Mouse (Mus musculus) spleen, adult 2 months (tissue): Measurements from ENCODE around the gene Epdr1. TPM values are rescaled to one million over a fixed set of nuclear protein-coding genes. Genes with fewer than 3 reads are reported as not detected.

Experiments used
- DNase-seq, 2 experiments: peaks; one replicate each; pipeline versions ENCODE4 v3.0.0 to v3.0.0-alpha.2; 2012 to 2021; ENCODE audit warnings: low spot score in 2 of 2, low read depth in 1 of 2
- H3K27ac ChIP-seq: fragments of 200-500 bp; 2 replicates; pipeline ENCODE4 v1.5.1; 2012; ENCODE audit warnings: low read length, inconsistent platforms; ENCODE audit not compliant: insufficient read depth
- H3K27me3 ChIP-seq: fragments of 200-500 bp; 2 replicates; pipeline ENCODE4 v1.6.1; 2012; ENCODE audit warnings: mild to moderate bottlenecking, moderate library complexity, low read length, inconsistent platforms; ENCODE audit not compliant: control insufficient read depth, insufficient read depth
- H3K36me3 ChIP-seq: fragments of 200-500 bp; 2 replicates; pipeline ENCODE4 v1.6.1; 2012; ENCODE audit warnings: mild to moderate bottlenecking, low read length, inconsistent platforms; ENCODE audit not compliant: control insufficient read depth, insufficient read depth
- H3K4me1 ChIP-seq: fragments of 200-500 bp; 2 replicates; pipeline ENCODE4 v1.6.1; 2011; ENCODE audit warnings: inconsistent platforms; ENCODE audit not compliant: control insufficient read depth, insufficient read depth, insufficient read length
- H3K4me3 ChIP-seq: fragments of 200-500 bp; 2 replicates; pipeline ENCODE4 v1.5.1; 2011; ENCODE audit warnings: mild to moderate bottlenecking, inconsistent platforms; ENCODE audit not compliant: insufficient read depth, insufficient read length; ENCODE audit errors: extremely low read depth
- CTCF ChIP-seq: fragments of 200-500 bp; IDR thresholded peaks from 2 replicates; pipeline ENCODE4 v1.5.1; 2011; ENCODE audit warnings: mild to moderate bottlenecking, inconsistent platforms; ENCODE audit not compliant: insufficient read depth, insufficient read length, insufficient replicate concordance; ENCODE audit errors: extremely low read depth
- POLR2A ChIP-seq: fragments of 200-500 bp; IDR thresholded peaks from 2 replicates; pipeline ENCODE4 v1.6.1; 2011; ENCODE audit warnings: low read depth, low read length, inconsistent platforms
- WGBS: fragments of 180-500 bp; shearing (Covaris S2); methylation state at CpG from one replicate; pipeline ENCODE4 v1.1.7; 2018; 5-methylcytosine and 5-hydroxymethylcytosine counted together
- polyA plus RNA-seq: library from polyadenylated mRNA; depleted of rRNA; stranded (reverse); fragments of >200 nt; gene quantifications from 2 replicates; pipeline ENCODE4 v1.2.3, GENCODE M21; 2012

Epdr1 gene
- polyA plus RNA-seq, 1 experiment, result 6.5 TPM

DNA sequence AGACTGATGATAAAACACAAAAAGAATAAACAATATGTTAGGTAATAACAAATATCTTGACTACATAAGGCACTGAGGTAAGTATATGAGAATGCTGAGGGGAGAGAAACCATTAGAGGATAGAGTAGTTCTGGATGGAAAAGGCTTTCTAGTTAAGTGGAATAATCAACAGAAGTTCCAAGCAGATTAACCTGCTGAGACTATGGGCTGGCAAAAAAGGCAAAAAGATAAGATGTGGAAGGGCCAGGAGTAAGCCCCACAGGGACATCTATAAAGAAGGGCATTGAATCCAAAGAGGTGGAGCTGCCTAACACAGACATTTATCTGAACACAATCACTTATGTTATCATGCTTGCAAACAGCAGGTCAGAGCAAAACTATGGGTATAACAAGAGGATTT, 11.6 kb downstream of the Epdr1 start:
- no peak for TF ChIP-seq CTCF
- TF ChIP-seq POLR2A, result no peak
- H3K4me3 ChIP-seq, result no peak overlapping the region
- H3K27me3 ChIP-seq, result no peaks in the 10 kb centered on the region
- H3K36me3 ChIP-seq, result no peaks in the 10 kb centered on the region
- no peaks in the 10 kb centered on the region for H3K4me1 ChIP-seq
- no peak overlapping the region for H3K27ac ChIP-seq
- DNase-seq, result no peak

DNA sequence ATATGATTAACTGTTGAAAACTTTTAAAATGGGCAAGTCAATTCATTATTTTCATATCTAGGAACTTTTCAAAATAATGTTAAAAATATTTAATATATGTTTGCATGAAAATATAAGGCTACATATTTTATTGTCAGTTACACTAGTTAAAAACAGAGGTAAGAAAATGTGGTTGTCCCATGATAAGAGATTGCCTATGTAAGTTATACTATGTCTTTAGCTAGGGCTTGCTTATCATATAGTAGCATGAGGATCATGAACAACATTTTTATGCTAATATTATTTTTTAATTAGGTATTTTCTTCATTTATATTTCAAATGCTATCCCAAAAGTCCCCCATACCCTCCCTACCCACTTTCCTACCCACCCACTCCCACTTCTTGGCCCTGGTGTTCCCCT, 14.8 kb downstream of the Epdr1 start:
- TF ChIP-seq POLR2A (no peak), CTCF (no peak)
- H3K4me3 ChIP-seq, result no peak overlapping the region
- H3K27ac ChIP-seq, result no peak overlapping the region
- H3K4me1 ChIP-seq, result no peaks in the 10 kb centered on the region
- H3K36me3 ChIP-seq, result no peaks in the 10 kb centered on the region
- no peak for DNase-seq
- no peaks in the 10 kb centered on the region for H3K27me3 ChIP-seq

DNA sequence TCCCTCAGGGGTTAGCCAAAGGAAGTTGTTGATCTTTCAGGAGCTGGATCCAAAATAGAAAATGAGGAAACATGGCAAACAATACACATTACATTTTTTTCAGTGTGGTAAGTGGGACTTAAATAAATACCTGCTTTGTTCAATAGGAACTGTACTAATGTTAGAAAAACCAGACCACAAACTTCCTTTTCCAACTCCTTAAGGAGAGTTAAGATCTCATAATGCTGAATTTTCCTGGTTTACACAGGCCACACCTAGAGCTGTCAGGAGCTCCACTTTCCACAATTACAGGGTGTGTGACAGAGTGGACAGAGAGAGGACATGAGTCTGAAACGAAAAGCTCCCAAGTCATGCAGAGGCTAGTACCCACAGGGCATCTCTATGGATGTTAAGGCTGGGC, 16.0 kb downstream of the Epdr1 start:
- Histone ChIP-seq H3K4me3 (no peak overlapping the region), H3K36me3 (no peaks in the 10 kb centered on the region), H3K27ac (no peak overlapping the region), H3K27me3 (no peaks in the 10 kb centered on the region), H3K4me1 (no peaks in the 10 kb centered on the region)
- no peak for DNase-seq
- TF ChIP-seq POLR2A, result no peak
- no peak for TF ChIP-seq CTCF
- 74% methylated on average over 1 of the region's 1 CpGs for WGBS

DNA sequence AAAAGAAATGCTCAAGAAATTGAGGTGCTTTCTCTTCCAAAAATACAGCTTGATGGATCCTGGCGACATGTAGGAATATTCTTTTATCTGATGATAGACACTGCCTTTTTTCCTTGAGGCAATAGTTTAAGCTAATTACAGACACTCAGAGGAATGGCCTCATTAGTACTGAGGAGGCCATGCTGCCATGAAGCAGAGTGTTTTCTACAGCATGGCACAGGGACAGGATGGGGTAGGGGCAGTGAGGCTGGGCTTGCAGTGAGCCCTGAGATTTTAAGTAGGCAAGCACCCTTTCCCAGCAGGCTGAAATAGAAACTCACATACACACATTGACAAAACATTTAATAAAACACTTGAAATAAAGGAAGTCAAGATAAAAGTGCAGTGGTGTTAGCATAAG, 17.2 kb downstream of the Epdr1 start:
- H3K4me1 ChIP-seq, result no peaks in the 10 kb centered on the region
- no peak for TF ChIP-seq POLR2A
- TF ChIP-seq CTCF, result no peak
- no peak overlapping the region for H3K4me3 ChIP-seq
- no peaks in the 10 kb centered on the region for H3K27me3 ChIP-seq
- no peaks in the 10 kb centered on the region for H3K36me3 ChIP-seq
- no peak for DNase-seq
- 88% methylated on average over 1 of the region's 1 CpGs for WGBS
- no peak overlapping the region for H3K27ac ChIP-seq

DNA sequence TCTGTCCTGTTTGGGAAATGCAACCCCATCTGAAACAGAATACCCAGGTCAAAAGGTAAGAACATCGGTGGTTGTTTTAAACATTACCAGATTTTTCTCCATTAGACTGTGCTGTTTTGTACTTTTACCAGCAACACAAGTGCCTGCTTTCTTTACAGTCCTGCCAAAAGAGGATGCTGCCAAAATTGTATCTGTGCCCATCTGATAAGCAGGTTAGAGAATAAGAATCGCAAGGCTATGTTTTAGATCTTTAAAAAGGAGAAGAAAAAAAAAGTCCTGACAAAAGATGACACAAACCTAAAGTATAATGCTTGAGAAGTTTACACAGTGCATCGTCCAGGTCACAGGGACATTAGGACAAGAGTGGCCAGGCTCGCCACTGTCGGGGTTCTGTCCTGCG, 20.5 kb downstream of the Epdr1 start:
- TF ChIP-seq POLR2A (no peak), CTCF (no peak)
- Histone ChIP-seq H3K27ac (no peak overlapping the region), H3K27me3 (no peaks in the 10 kb centered on the region), H3K36me3 (no peaks in the 10 kb centered on the region), H3K4me1 (no peaks in the 10 kb centered on the region), H3K4me3 (no peak overlapping the region)
- no peak for DNase-seq
- WGBS, result 78% methylated on average over 6 of the region's 6 CpGs

DNA sequence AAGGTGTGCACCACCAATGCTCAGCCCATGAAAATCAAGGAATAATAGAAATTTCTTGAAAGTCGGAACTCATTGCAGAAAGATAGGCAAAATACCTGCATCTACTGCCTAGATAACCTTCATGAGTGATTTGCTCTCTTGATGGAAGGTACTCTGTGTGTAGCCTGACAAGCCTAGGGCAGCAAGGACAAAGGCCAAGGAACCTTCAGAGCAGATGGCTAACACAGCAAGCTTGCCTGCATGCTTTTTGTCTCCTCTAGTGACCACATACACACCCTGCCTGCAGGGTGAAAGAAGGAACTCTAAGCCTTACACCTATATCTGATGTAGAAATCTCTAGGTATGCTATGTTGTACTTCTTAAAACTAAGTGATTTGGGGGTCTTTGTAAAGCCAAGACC, 24.6 kb downstream of the Epdr1 start:
- H3K27me3 ChIP-seq, result no peaks in the 10 kb centered on the region
- H3K36me3 ChIP-seq, result no peaks in the 10 kb centered on the region
- no peak overlapping the region for H3K4me3 ChIP-seq
- DNase-seq, result no peak
- 98% methylated on average over 1 of the region's 1 CpGs for WGBS
- no peaks in the 10 kb centered on the region for H3K4me1 ChIP-seq
- no peak for TF ChIP-seq POLR2A
- TF ChIP-seq CTCF, result no peak
- no peak overlapping the region for H3K27ac ChIP-seq

DNA sequence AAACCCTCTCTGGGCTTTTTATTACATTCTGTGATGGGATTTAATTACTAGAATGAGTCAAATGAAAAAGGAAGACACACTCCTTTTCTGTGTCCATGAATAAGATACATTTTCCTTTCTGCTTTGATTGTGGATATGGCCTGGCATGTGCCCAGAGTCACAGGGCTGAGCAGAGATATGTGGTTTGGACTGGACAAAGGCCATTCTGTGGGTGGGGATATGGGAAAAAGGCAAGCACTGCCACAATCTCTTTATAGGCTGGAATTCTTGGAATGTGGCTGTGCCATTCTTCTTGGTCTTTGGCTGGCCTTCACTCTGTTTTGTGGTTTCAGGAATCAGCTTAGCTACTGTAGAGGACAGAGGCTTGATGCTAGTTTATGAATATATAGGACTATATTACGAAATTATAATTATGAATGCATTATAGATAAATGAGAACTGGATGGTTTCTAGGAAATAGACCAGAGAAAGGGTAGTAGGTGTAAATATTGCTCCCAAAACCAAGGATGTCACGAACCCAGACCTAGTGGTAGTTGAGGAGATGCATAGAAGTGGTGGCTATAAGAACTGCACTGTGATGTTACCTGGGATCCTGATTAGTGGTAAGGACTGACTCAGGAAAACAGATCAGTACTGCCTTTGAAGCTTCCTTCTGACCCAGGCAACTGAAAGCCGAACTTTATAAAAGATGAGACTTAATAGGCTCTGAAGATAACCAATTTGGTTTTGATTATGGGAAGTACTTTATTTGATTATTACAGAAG, 28.5 kb downstream of the Epdr1 start:
- H3K27me3 ChIP-seq, result no peaks in the 10 kb centered on the region
- WGBS, result 85% methylated on average over 3 of the region's 3 CpGs
- no peak for TF ChIP-seq CTCF
- TF ChIP-seq POLR2A, result no peak
- H3K4me3 ChIP-seq, result no peak overlapping the region
- no peak overlapping the region for H3K27ac ChIP-seq
- H3K36me3 ChIP-seq, result no peaks in the 10 kb centered on the region
- no peaks in the 10 kb centered on the region for H3K4me1 ChIP-seq
- DNase-seq, result no peak
